Mouse (Mus musculus): ENCODE measurements around the gene Prim2. TPM values are rescaled to one million over a fixed set of nuclear protein-coding genes. Genes with fewer than 3 reads are reported as not detected.

Gene Prim2
- polyA plus RNA-seq, 1 experiment: 22.5 TPM

GRCm38 (mm10) chr1:33458950-33459349 lies 210.6 kb downstream of the Prim2 start:
- no peaks in the 10 kb centered on the region for H3K27me3 ChIP-seq (ENCODE audit: control insufficient read depth, insufficient read depth, insufficient read length)
- no peaks in the 10 kb centered on the region for H3K79me3 ChIP-seq (ENCODE audit: low read depth)
- H3K36me3 ChIP-seq (ENCODE audit: control insufficient read depth, insufficient read depth): no peaks in the 10 kb centered on the region
- no peak overlapping the region for H3ac ChIP-seq (ENCODE audit: control insufficient read depth, insufficient read length, low read depth)
- no peak for TF ChIP-seq CTCF (IDR thresholded peaks at IDR 0.05; ENCODE audit: control insufficient read depth, insufficient read depth, insufficient read length)
- no peak for TF ChIP-seq FOSL1 (IDR thresholded peaks at IDR 0.05; ENCODE audit: insufficient read depth, low read length, poor library complexity, severe bottlenecking)
- no peak for TF ChIP-seq MYOG (IDR thresholded peaks at IDR 0.05; ENCODE audit: control insufficient read depth, extremely low read depth, insufficient read length)
- no peak for TF ChIP-seq USF1 (IDR thresholded peaks at IDR 0.05; ENCODE audit: low read depth)
- no peak for TF ChIP-seq MYOD1 (IDR thresholded peaks at IDR 0.05; ENCODE audit: control insufficient read depth, insufficient read length, low read depth)
- TF ChIP-seq MAX (IDR thresholded peaks at IDR 0.05): no peak
- no peak for TF ChIP-seq CEBPB (IDR thresholded peaks at IDR 0.05; ENCODE audit: low read depth)
- H3K4me3 ChIP-seq (ENCODE audit: insufficient read depth, poor library complexity, severe bottlenecking): no peak overlapping the region
- H3K79me2 ChIP-seq (ENCODE audit: control insufficient read depth, insufficient read depth): no peaks in the 10 kb centered on the region

GRCm38 (mm10) chr1:33454251-33454650 lies 215.3 kb downstream of the Prim2 start:
- H3K79me3 ChIP-seq (ENCODE audit: low read depth): no peaks in the 10 kb centered on the region
- TF ChIP-seq USF1 (IDR thresholded peaks at IDR 0.05; ENCODE audit: low read depth): no peak
- no peak for TF ChIP-seq CTCF (IDR thresholded peaks at IDR 0.05; ENCODE audit: control insufficient read depth, insufficient read depth, insufficient read length)
- no peak for TF ChIP-seq MYOD1 (IDR thresholded peaks at IDR 0.05; ENCODE audit: control insufficient read depth, insufficient read length, low read depth)
- no peak for TF ChIP-seq MYOG (IDR thresholded peaks at IDR 0.05; ENCODE audit: control insufficient read depth, extremely low read depth, insufficient read length)
- TF ChIP-seq CEBPB (IDR thresholded peaks at IDR 0.05; ENCODE audit: low read depth): no peak
- TF ChIP-seq FOSL1 (IDR thresholded peaks at IDR 0.05; ENCODE audit: insufficient read depth, low read length, poor library complexity, severe bottlenecking): no peak
- no peak for TF ChIP-seq MAX (IDR thresholded peaks at IDR 0.05)
- no peak overlapping the region for H3ac ChIP-seq (ENCODE audit: control insufficient read depth, insufficient read length, low read depth)
- no peaks in the 10 kb centered on the region for H3K36me3 ChIP-seq (ENCODE audit: control insufficient read depth, insufficient read depth)
- H3K4me3 ChIP-seq (ENCODE audit: insufficient read depth, poor library complexity, severe bottlenecking): no peak overlapping the region
- H3K27me3 ChIP-seq (ENCODE audit: control insufficient read depth, insufficient read depth, insufficient read length): no peaks in the 10 kb centered on the region
- no peaks in the 10 kb centered on the region for H3K79me2 ChIP-seq (ENCODE audit: control insufficient read depth, insufficient read depth)

GRCm38 (mm10) chr1:33453299-33453698 lies 216.3 kb downstream of the Prim2 start:
- Histone ChIP-seq H3K79me3 (ENCODE audit: low read depth) (no peaks in the 10 kb centered on the region), H3K4me3 (ENCODE audit: insufficient read depth, poor library complexity, severe bottlenecking) (no peak overlapping the region), H3K36me3 (ENCODE audit: control insufficient read depth, insufficient read depth) (no peaks in the 10 kb centered on the region), H3K79me2 (ENCODE audit: control insufficient read depth, insufficient read depth) (no peaks in the 10 kb centered on the region), H3K27me3 (ENCODE audit: control insufficient read depth, insufficient read depth, insufficient read length) (no peaks in the 10 kb centered on the region), H3ac (ENCODE audit: control insufficient read depth, insufficient read length, low read depth) (no peak overlapping the region)
- no peak for TF ChIP-seq MYOG (IDR thresholded peaks at IDR 0.05; ENCODE audit: control insufficient read depth, extremely low read depth, insufficient read length)
- no peak for TF ChIP-seq CEBPB (IDR thresholded peaks at IDR 0.05; ENCODE audit: low read depth)
- no peak for TF ChIP-seq MYOD1 (IDR thresholded peaks at IDR 0.05; ENCODE audit: control insufficient read depth, insufficient read length, low read depth)
- no peak for TF ChIP-seq FOSL1 (IDR thresholded peaks at IDR 0.05; ENCODE audit: insufficient read depth, low read length, poor library complexity, severe bottlenecking)
- no peak for TF ChIP-seq CTCF (IDR thresholded peaks at IDR 0.05; ENCODE audit: control insufficient read depth, insufficient read depth, insufficient read length)
- TF ChIP-seq USF1 (IDR thresholded peaks at IDR 0.05; ENCODE audit: low read depth): no peak
- no peak for TF ChIP-seq MAX (IDR thresholded peaks at IDR 0.05)

- no peaks in the 10 kb centered on the region for H3K36me3 ChIP-seq (ENCODE audit: control insufficient read depth, insufficient read depth)
- no peak for TF ChIP-seq CEBPB (IDR thresholded peaks at IDR 0.05; ENCODE audit: low read depth)
- no peak for TF ChIP-seq USF1 (IDR thresholded peaks at IDR 0.05; ENCODE audit: low read depth)
- TF ChIP-seq MAX (IDR thresholded peaks at IDR 0.05): no peak
- TF ChIP-seq MYOG (IDR thresholded peaks at IDR 0.05; ENCODE audit: control insufficient read depth, extremely low read depth, insufficient read length): no peak
- TF ChIP-seq FOSL1 (IDR thresholded peaks at IDR 0.05; ENCODE audit: insufficient read depth, low read length, poor library complexity, severe bottlenecking): no peak
- no peak for TF ChIP-seq CTCF (IDR thresholded peaks at IDR 0.05; ENCODE audit: control insufficient read depth, insufficient read depth, insufficient read length)
- TF ChIP-seq MYOD1 (IDR thresholded peaks at IDR 0.05; ENCODE audit: control insufficient read depth, insufficient read length, low read depth): no peak
- no peak overlapping the region for H3ac ChIP-seq (ENCODE audit: control insufficient read depth, insufficient read length, low read depth)
- H3K79me3 ChIP-seq (ENCODE audit: low read depth): no peaks in the 10 kb centered on the region
- H3K4me3 ChIP-seq (ENCODE audit: insufficient read depth, poor library complexity, severe bottlenecking): no peak overlapping the region
- H3K27me3 ChIP-seq (ENCODE audit: control insufficient read depth, insufficient read depth, insufficient read length): no peaks in the 10 kb centered on the region
- no peaks in the 10 kb centered on the region for H3K79me2 ChIP-seq (ENCODE audit: control insufficient read depth, insufficient read depth)
These were observed 222.4 kb downstream of the Prim2 start for GRCm38 (mm10) chr1:33447179-33447578.

- Histone ChIP-seq H3K27me3 (ENCODE audit: control insufficient read depth, insufficient read depth, insufficient read length) (no peaks in the 10 kb centered on the region), H3K79me3 (ENCODE audit: low read depth) (no peaks in the 10 kb centered on the region), H3K79me2 (ENCODE audit: control insufficient read depth, insufficient read depth) (no peaks in the 10 kb centered on the region), H3K4me3 (ENCODE audit: insufficient read depth, poor library complexity, severe bottlenecking) (no peak overlapping the region), H3ac (ENCODE audit: control insufficient read depth, insufficient read length, low read depth) (no peak overlapping the region), H3K36me3 (ENCODE audit: control insufficient read depth, insufficient read depth) (no peaks in the 10 kb centered on the region)
- TF ChIP-seq USF1 (IDR thresholded peaks at IDR 0.05; ENCODE audit: low read depth) (no peak), MYOD1 (IDR thresholded peaks at IDR 0.05; ENCODE audit: control insufficient read depth, insufficient read length, low read depth) (no peak), MYOG (IDR thresholded peaks at IDR 0.05; ENCODE audit: control insufficient read depth, extremely low read depth, insufficient read length) (no peak), MAX (IDR thresholded peaks at IDR 0.05) (no peak), FOSL1 (IDR thresholded peaks at IDR 0.05; ENCODE audit: insufficient read depth, low read length, poor library complexity, severe bottlenecking) (no peak), CTCF (IDR thresholded peaks at IDR 0.05; ENCODE audit: control insufficient read depth, insufficient read depth, insufficient read length) (no peak), CEBPB (IDR thresholded peaks at IDR 0.05; ENCODE audit: low read depth) (no peak)
These were observed 233.4 kb downstream of the Prim2 start for GRCm38 (mm10) chr1:33436167-33436566.

Other genes starting within 250 kb of the Prim2 start
- 13.5 TPM for gene Rab23, start 50.1 kb upstream of the Prim2 start, polyA plus RNA-seq (2012; fragmentation: generic; extraction: Trizol)
- gene Bag2, start 88.0 kb upstream of the Prim2 start, polyA plus RNA-seq (2012; fragmentation: generic; extraction: Trizol): 52.0 TPM
- 5.3 TPM for gene Zfp451, start 144.8 kb upstream of the Prim2 start, polyA plus RNA-seq (2012; fragmentation: generic; extraction: Trizol)
- gene Bend6, start 238.0 kb upstream of the Prim2 start, polyA plus RNA-seq (2012; fragmentation: generic; extraction: Trizol): 5.2 TPM
- 26.5 TPM for gene Dst, start 238.4 kb upstream of the Prim2 start, polyA plus RNA-seq (2012; fragmentation: generic; extraction: Trizol)

Data from C2C12 (cell line).